Mouse (Mus musculus): ENCODE measurements around the gene Coro2b. TPM values are rescaled to one million over a fixed set of nuclear protein-coding genes. Genes with fewer than 3 reads are reported as not detected.

The Coro2b gene
- polyA plus RNA-seq, 1 experiment from 2014 or later = 11.1 TPM

GRCm38 (mm10) chr9:62534691-62535090 is 2.2 kb downstream of the Coro2b start:
- H3K4me1 ChIP-seq (ENCODE audit: control insufficient read depth, insufficient read depth, low read length) = peaks cover 35% of the 10 kb centered on the region
- no peak overlapping the region for H3K27ac ChIP-seq (replicated peaks; ENCODE audit: low read depth, low read length)
- H3K27me3 ChIP-seq (replicated peaks; ENCODE audit: control insufficient read depth, insufficient read depth, low read length) = no peaks in the 10 kb centered on the region
- 81% methylated on average over 7 of the region's 7 CpGs for whole genome bisulfite sequencing
- DNase-seq (ENCODE audit: low spot score) = no peak
- no peak for ATAC-seq (ENCODE audit: low read depth)
- no peak overlapping the region for H3K9ac ChIP-seq (ENCODE audit: low read depth, low read length)
- H3K36me3 ChIP-seq (ENCODE audit: control insufficient read depth, insufficient read depth, low read length) = no peaks in the 10 kb centered on the region
- H3K4me2 ChIP-seq (ENCODE audit: low read depth, low read length) = peak overlapping the region; percentile 97; the same call in 1 of the 2 replicates
- H3K4me3 ChIP-seq (ENCODE audit: low read depth, low read length) = no peak overlapping the region
- H3K9me3 ChIP-seq (ENCODE audit: control insufficient read depth, low read length) = no peaks in the 10 kb centered on the region

DNA sequence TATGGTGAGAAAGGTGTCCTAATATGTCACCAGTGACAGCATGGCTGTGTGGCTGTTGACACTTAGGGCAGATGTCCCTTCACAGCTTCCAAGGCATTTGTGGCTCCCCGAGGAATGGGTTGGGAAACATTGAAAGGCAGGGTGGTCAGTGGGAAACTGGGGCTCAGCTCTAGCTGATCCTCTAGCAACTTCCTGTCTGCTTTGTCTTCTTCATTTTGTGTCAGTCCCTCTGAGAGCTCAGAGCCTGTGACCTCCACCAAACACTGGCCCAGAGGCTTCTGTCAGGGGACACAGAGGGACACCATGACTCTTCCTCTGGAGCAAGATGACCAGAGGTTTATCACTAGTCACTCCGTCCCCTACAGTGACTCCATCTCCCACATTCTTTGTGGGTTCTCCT is 2.7 kb downstream of the Coro2b start:
- Histone ChIP-seq H3K27me3 (replicated peaks; ENCODE audit: control insufficient read depth, insufficient read depth, low read length) (no peaks in the 10 kb centered on the region), H3K4me1 (ENCODE audit: control insufficient read depth, insufficient read depth, low read length) (peaks cover 35% of the 10 kb centered on the region), H3K36me3 (ENCODE audit: control insufficient read depth, insufficient read depth, low read length) (no peaks in the 10 kb centered on the region), H3K9ac (ENCODE audit: low read depth, low read length) (no peak overlapping the region), H3K4me2 (ENCODE audit: low read depth, low read length) (no peak overlapping the region), H3K9me3 (ENCODE audit: control insufficient read depth, low read length) (no peaks in the 10 kb centered on the region), H3K4me3 (ENCODE audit: low read depth, low read length) (no peak overlapping the region), H3K27ac (replicated peaks; ENCODE audit: low read depth, low read length) (no peak overlapping the region)
- 92% methylated on average over 2 of the region's 2 CpGs for WGBS
- ATAC-seq (ENCODE audit: low read depth) (no peak), DNase-seq (ENCODE audit: low spot score) (no peak)

DNA sequence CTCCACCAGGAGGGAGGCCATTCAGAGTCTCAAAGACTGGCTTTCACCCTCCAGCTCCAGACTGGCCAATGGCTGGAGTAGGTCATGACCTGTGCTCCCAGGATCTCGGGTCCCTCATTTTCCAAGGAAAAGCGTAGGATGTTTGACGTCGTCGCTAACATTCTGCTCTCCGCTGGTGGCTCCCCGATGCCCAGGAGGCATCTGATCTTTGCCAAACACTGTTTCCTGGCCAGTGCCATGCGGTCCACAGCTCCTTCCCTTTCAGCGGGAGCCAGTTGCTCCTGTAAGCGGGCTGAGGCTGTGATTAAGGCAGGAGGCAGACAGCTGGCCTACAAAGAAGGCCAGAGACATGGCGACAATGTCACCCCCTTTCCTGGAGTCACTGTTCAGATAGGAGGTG is 4.0 kb downstream of the Coro2b start:
- no peak overlapping the region for H3K4me3 ChIP-seq (ENCODE audit: low read depth, low read length)
- H3K36me3 ChIP-seq (ENCODE audit: control insufficient read depth, insufficient read depth, low read length) = no peaks in the 10 kb centered on the region
- ATAC-seq (ENCODE audit: low read depth) = no peak
- H3K4me1 ChIP-seq (ENCODE audit: control insufficient read depth, insufficient read depth, low read length) = peaks cover 35% of the 10 kb centered on the region
- WGBS = 50% methylated on average over 11 of the region's 11 CpGs
- no peak overlapping the region for H3K9ac ChIP-seq (ENCODE audit: low read depth, low read length)
- peak overlapping the region; percentile 77 for H3K27ac ChIP-seq (replicated peaks; ENCODE audit: low read depth, low read length)
- H3K4me2 ChIP-seq (ENCODE audit: low read depth, low read length) = no peak overlapping the region
- no peaks in the 10 kb centered on the region for H3K9me3 ChIP-seq (ENCODE audit: control insufficient read depth, low read length)
- no peak for DNase-seq (ENCODE audit: low spot score)
- no peaks in the 10 kb centered on the region for H3K27me3 ChIP-seq (replicated peaks; ENCODE audit: control insufficient read depth, insufficient read depth, low read length)

- no peaks in the 10 kb centered on the region for H3K27me3 ChIP-seq (replicated peaks; ENCODE audit: control insufficient read depth, insufficient read depth, low read length)
- no peaks in the 10 kb centered on the region for H3K36me3 ChIP-seq (ENCODE audit: control insufficient read depth, insufficient read depth, low read length)
- H3K9me3 ChIP-seq (ENCODE audit: control insufficient read depth, low read length) = no peaks in the 10 kb centered on the region
- H3K4me1 ChIP-seq (ENCODE audit: control insufficient read depth, insufficient read depth, low read length) = peaks cover 33% of the 10 kb centered on the region
- ATAC-seq (ENCODE audit: low read depth) (peak; percentile 81), DNase-seq (ENCODE audit: low spot score) (peak; percentile 90)
- H3K27ac ChIP-seq (replicated peaks; ENCODE audit: low read depth, low read length) = peak overlapping the region; percentile 77
- no peak overlapping the region for H3K4me2 ChIP-seq (ENCODE audit: low read depth, low read length)
- H3K4me3 ChIP-seq (ENCODE audit: low read depth, low read length) = no peak overlapping the region
- H3K9ac ChIP-seq (ENCODE audit: low read depth, low read length) = peak overlapping the region; percentile 46; the same call in 1 of the 2 replicates
- WGBS = 24% methylated on average over 8 of the region's 12 CpGs
These were observed 5.2 kb downstream of the Coro2b start for GRCm38 (mm10) chr9:62531459-62532275.

DNA sequence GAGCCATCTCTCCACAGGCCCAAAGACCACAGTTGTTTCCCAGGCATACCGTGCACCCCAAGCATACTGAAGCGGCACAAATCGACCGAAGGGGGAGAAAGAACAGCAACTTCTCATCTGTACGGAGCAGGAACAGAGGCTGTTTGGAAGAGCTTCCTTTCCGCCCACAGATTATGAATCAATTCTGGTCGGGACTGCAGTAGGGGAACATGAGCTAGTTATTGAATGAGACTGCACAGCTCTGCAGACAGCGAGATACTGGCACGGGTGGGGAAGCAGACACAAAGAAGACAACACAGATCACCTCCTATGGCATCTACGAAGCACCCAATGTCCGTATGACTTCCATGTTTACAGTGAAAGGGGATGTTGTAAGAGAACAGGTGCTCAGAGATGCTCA is 8.3 kb downstream of the Coro2b start:
- H3K36me3 ChIP-seq (ENCODE audit: control insufficient read depth, insufficient read depth, low read length) = no peaks in the 10 kb centered on the region
- H3K9ac ChIP-seq (ENCODE audit: low read depth, low read length) = no peak overlapping the region
- peaks cover 32% of the 10 kb centered on the region for H3K4me1 ChIP-seq (ENCODE audit: control insufficient read depth, insufficient read depth, low read length)
- H3K9me3 ChIP-seq (ENCODE audit: control insufficient read depth, low read length) = no peaks in the 10 kb centered on the region
- 82% methylated on average over 11 of the region's 11 CpGs for WGBS
- no peak overlapping the region for H3K27ac ChIP-seq (replicated peaks; ENCODE audit: low read depth, low read length)
- DNase-seq (ENCODE audit: low spot score) (no peak), ATAC-seq (ENCODE audit: low read depth) (no peak)
- no peaks in the 10 kb centered on the region for H3K27me3 ChIP-seq (replicated peaks; ENCODE audit: control insufficient read depth, insufficient read depth, low read length)
- H3K4me3 ChIP-seq (ENCODE audit: low read depth, low read length) = no peak overlapping the region
- H3K4me2 ChIP-seq (ENCODE audit: low read depth, low read length) = no peak overlapping the region

GRCm38 (mm10) chr9:62526858-62527257 is 10.0 kb downstream of the Coro2b start:
- no peaks in the 10 kb centered on the region for H3K27me3 ChIP-seq (replicated peaks; ENCODE audit: control insufficient read depth, insufficient read depth, low read length)
- ATAC-seq (ENCODE audit: low read depth) = no peak
- no peak overlapping the region for H3K9ac ChIP-seq (ENCODE audit: low read depth, low read length)
- no peaks in the 10 kb centered on the region for H3K36me3 ChIP-seq (ENCODE audit: control insufficient read depth, insufficient read depth, low read length)
- H3K4me3 ChIP-seq (ENCODE audit: low read depth, low read length) = no peak overlapping the region
- no peaks in the 10 kb centered on the region for H3K9me3 ChIP-seq (ENCODE audit: control insufficient read depth, low read length)
- no peak for DNase-seq (ENCODE audit: low spot score)
- no peak overlapping the region for H3K4me2 ChIP-seq (ENCODE audit: low read depth, low read length)
- H3K4me1 ChIP-seq (ENCODE audit: control insufficient read depth, insufficient read depth, low read length) = peaks cover 37% of the 10 kb centered on the region
- 79% methylated on average over 8 of the region's 8 CpGs for WGBS
- H3K27ac ChIP-seq (replicated peaks; ENCODE audit: low read depth, low read length) = no peak overlapping the region

DNA sequence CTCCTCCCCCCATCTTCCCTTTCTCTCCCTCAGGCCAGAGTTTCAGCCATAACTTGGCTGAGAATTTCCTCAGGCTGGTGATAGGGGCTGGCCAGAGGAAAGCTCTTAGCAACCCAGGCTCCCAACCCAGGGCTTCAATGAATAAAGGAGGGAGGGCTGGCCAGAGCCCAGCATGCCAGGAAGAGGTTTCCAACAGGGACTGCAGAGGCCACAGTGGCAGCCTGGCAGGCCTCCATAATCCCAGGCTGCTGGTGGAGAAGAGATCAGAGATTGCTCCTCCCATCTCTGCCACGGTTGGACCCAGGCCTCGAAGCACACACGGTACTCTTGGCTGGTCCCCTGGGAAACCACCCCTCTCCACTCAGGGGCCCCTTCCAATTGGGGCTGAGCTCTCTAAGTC is 10.4 kb downstream of the Coro2b start:
- H3K4me2 ChIP-seq (ENCODE audit: low read depth, low read length) = no peak overlapping the region
- DNase-seq (ENCODE audit: low spot score) (peak; percentile 48), ATAC-seq (ENCODE audit: low read depth) (peak; percentile 50; the same call in 1 of the 2 replicates)
- no peak overlapping the region for H3K9ac ChIP-seq (ENCODE audit: low read depth, low read length)
- peaks cover 33% of the 10 kb centered on the region for H3K4me1 ChIP-seq (ENCODE audit: control insufficient read depth, insufficient read depth, low read length)
- no peaks in the 10 kb centered on the region for H3K36me3 ChIP-seq (ENCODE audit: control insufficient read depth, insufficient read depth, low read length)
- 25% methylated on average over 3 of the region's 3 CpGs for WGBS
- H3K27ac ChIP-seq (replicated peaks; ENCODE audit: low read depth, low read length) = no peak overlapping the region; the same call in 1 of the 2 replicates
- H3K4me3 ChIP-seq (ENCODE audit: low read depth, low read length) = no peak overlapping the region
- no peaks in the 10 kb centered on the region for H3K27me3 ChIP-seq (replicated peaks; ENCODE audit: control insufficient read depth, insufficient read depth, low read length)
- H3K9me3 ChIP-seq (ENCODE audit: control insufficient read depth, low read length) = no peaks in the 10 kb centered on the region

- DNase-seq (ENCODE audit: low spot score) (no peak), ATAC-seq (ENCODE audit: low read depth) (no peak)
- no peaks in the 10 kb centered on the region for H3K36me3 ChIP-seq (ENCODE audit: control insufficient read depth, insufficient read depth, low read length)
- no peaks in the 10 kb centered on the region for H3K27me3 ChIP-seq (replicated peaks; ENCODE audit: control insufficient read depth, insufficient read depth, low read length)
- no peak overlapping the region for H3K27ac ChIP-seq (replicated peaks; ENCODE audit: low read depth, low read length)
- peaks cover 32% of the 10 kb centered on the region for H3K4me1 ChIP-seq (ENCODE audit: control insufficient read depth, insufficient read depth, low read length)
- no peak overlapping the region for H3K4me3 ChIP-seq (ENCODE audit: low read depth, low read length)
- 51% methylated on average over 4 of the region's 4 CpGs for WGBS
- no peak overlapping the region for H3K4me2 ChIP-seq (ENCODE audit: low read depth, low read length)
- H3K9me3 ChIP-seq (ENCODE audit: control insufficient read depth, low read length) = no peaks in the 10 kb centered on the region
- no peak overlapping the region for H3K9ac ChIP-seq (ENCODE audit: low read depth, low read length)
These were observed 12.0 kb downstream of the Coro2b start for GRCm38 (mm10) chr9:62524761-62525308.
